Mouse (Mus musculus): ENCODE measurements around the gene Gm20662. TPM values are rescaled to one million over a fixed set of nuclear protein-coding genes. Genes with fewer than 3 reads are reported as not detected.

Gene Gm20662
- polyA plus RNA-seq, 1 experiment, result not detected

DNA sequence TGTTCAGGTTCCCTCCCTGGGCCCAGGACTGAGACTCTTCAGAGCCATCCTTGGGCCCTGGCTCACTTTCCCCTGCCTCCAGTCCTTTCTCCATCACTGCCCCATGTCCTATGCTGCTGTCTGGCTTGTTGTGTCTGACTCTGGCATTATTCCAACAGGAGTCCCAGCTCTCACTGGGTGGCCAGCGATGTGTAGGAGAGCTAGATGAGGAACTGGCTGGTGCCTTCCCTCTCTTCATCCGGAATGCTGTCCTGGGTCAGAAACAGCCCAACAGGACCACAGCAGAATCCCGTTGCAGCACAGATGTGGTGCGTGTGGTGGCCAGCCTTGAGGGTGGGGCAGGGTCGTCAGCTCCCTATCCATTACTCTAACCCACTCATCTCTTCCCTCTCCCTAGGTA lies 25.8 kb upstream of the Gm20662 start:
- H3K4me1 ChIP-seq (ENCODE audit: control insufficient read depth, insufficient read depth, low read length), result no peaks in the 10 kb centered on the region
- no peak overlapping the region for H3K4me3 ChIP-seq (ENCODE audit: insufficient read depth, low read depth, low read length)
- TF ChIP-seq POLR2A (IDR thresholded peaks at IDR 0.05; ENCODE audit: insufficient read depth, low read depth, low read length), result no peak
- no peak for TF ChIP-seq CTCF (IDR thresholded peaks at IDR 0.05; ENCODE audit: insufficient read depth, low read depth, low read length)
- no peak overlapping the region for H3K27ac ChIP-seq (ENCODE audit: insufficient read depth, low read depth, low read length)
- 87% methylated on average over 5 of the region's 5 CpGs for whole genome bisulfite sequencing

- no peak overlapping the region for H3K27ac ChIP-seq (ENCODE audit: insufficient read depth, low read depth, low read length)
- no peak overlapping the region for H3K4me3 ChIP-seq (ENCODE audit: insufficient read depth, low read depth, low read length)
- TF ChIP-seq POLR2A (IDR thresholded peaks at IDR 0.05; ENCODE audit: insufficient read depth, low read depth, low read length) (no peak), CTCF (IDR thresholded peaks at IDR 0.05; ENCODE audit: insufficient read depth, low read depth, low read length) (no peak)
- H3K4me1 ChIP-seq (ENCODE audit: control insufficient read depth, insufficient read depth, low read length), result 0 out of 2 replicates have a peak, but pooled peaks cover 6% of the 10 kb centered on the region
- WGBS, result 81% methylated on average over 8 of the region's 8 CpGs
Observed at GRCm38 (mm10) chr9:107971690-107972541, 24.2 kb upstream of the Gm20662 start.

DNA sequence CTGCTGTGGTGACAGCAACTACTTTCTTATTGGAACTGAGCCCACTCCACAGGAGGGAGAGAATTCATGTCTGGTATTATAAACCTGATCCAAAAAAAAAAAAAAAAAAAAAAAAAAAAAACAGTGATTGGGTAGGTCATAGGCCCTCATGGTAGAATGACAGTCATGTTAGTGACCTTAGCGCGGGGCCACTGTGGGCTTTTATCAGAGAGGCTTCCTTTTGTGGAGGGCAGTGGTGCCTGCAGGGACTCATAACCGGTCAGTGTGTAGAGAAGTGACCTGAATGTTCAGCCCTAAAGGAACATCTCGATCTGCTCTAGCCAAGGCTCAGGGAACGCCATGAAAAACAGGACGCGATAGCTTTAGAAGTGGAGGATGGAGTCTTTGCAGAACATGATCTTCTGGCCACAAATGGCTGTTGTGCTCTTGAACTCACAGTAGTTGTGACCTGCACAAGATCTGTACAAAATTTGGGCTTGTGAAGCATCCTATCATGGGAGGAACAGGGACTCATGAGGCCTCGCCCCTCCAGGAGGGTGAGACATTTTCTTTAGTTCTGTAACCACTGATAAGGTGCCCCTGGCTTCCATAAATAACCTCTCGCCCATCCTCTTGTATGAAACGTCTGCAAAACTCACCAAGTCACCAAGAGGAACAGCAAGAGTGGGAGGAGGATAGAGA lies 21.5 kb upstream of the Gm20662 start:
- H3K27ac ChIP-seq (ENCODE audit: insufficient read depth, low read depth, low read length), result no peak overlapping the region
- H3K4me3 ChIP-seq (ENCODE audit: insufficient read depth, low read depth, low read length), result no peak overlapping the region
- TF ChIP-seq CTCF (IDR thresholded peaks at IDR 0.05; ENCODE audit: insufficient read depth, low read depth, low read length), result no peak
- TF ChIP-seq POLR2A (IDR thresholded peaks at IDR 0.05; ENCODE audit: insufficient read depth, low read depth, low read length), result no peak
- 87% methylated on average over 10 of the region's 10 CpGs for WGBS
- H3K4me1 ChIP-seq (ENCODE audit: control insufficient read depth, insufficient read depth, low read length), result 0 out of 2 replicates have a peak, but pooled peaks cover 6% of the 10 kb centered on the region

DNA sequence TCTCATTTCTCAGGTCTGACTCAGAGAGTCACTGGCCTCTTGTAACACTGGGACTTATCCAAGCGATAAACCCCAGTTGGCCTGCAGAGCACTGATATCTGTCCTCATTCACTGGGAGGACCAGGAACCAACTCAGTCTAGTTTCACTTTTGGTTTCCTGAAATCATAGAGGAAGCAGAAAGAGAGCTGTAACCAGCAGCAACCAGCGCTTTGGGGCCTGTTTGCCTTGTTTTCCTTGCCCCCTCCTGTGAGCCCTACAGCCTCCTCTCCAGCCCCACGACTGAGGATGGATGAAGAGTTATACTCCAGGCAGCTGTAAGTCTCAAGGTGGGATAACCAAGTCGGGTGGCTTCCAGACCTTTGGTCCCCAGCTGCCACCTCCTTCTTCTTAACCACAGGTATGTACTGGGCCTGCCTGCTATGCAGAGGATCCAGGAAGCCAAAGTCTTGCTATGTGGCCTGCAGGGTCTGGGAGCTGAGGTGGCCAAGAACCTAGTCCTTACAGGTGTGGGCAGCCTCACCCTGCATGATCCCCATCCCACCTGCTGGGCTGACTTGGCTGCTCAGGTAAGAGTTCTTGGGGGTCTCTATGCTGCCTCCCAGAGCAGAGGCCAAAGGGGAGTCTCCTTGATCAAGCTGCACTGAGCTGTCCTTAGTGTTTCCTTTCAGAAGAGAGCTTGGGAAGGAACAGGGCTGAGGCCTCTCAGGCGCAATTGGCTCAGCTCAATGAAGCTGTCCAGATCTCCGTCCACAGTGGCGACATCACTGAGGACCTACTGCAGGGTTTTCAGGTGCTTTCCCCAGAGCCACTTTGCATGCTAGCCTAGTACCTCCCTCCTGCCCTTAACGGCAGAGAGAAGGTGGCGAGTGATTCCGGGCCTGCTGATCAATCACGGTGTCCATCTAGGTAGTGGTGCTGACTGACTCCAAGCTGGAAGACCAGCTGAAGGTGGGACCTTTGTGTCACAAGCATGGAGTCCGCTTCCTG lies 20.5 kb upstream of the Gm20662 start, which contains the start of gene Uba7:
Gene Uba7 (plus strand): TSS at position 107 of the 988 bp plus-strand sequence.
- no peak for TF ChIP-seq POLR2A (IDR thresholded peaks at IDR 0.05; ENCODE audit: insufficient read depth, low read depth, low read length)
- TF ChIP-seq CTCF (IDR thresholded peaks at IDR 0.05; ENCODE audit: insufficient read depth, low read depth, low read length), result no peak
- H3K4me3 ChIP-seq (ENCODE audit: insufficient read depth, low read depth, low read length), result peak within 1 kb of the TSS; percentile 6; the same call in 1 of the 2 replicates
- H3K4me1 ChIP-seq (ENCODE audit: control insufficient read depth, insufficient read depth, low read length), result 0 out of 2 replicates have a peak, but pooled peaks cover 6% of the 10 kb centered on the region
- no peak within 1 kb of the TSS for H3K27ac ChIP-seq (ENCODE audit: insufficient read depth, low read depth, low read length)
- WGBS, result 80% methylated on average over 12 of the region's 12 CpGs

DNA sequence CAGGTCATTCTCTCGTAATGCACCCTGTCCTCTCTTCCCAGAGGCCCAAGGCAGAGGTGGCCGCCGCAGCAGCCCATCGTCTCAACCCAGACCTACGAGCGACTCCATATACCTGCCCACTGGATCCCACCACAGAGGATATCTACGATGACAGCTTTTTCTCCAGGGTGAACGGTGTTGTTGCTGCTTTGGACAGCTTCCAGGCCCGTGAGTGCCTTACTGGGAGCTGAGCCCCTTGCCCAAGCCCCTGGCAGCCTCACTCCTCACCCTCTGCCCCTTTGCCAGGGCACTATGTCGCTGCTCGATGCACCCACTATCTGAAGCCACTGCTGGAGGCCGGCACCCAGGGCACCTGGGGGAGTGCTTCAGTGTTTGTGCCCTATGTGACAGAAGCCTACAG lies 17.3 kb upstream of the Gm20662 start:
- 93% methylated on average over 12 of the region's 12 CpGs for WGBS
- H3K4me1 ChIP-seq (ENCODE audit: control insufficient read depth, insufficient read depth, low read length), result peaks cover 31% of the 10 kb centered on the region
- TF ChIP-seq POLR2A (IDR thresholded peaks at IDR 0.05; ENCODE audit: insufficient read depth, low read depth, low read length), result no peak
- no peak for TF ChIP-seq CTCF (IDR thresholded peaks at IDR 0.05; ENCODE audit: insufficient read depth, low read depth, low read length)
- H3K27ac ChIP-seq (ENCODE audit: insufficient read depth, low read depth, low read length), result no peak overlapping the region
- H3K4me3 ChIP-seq (ENCODE audit: insufficient read depth, low read depth, low read length), result no peak overlapping the region

GRCm38 (mm10) chr9:107981684-107982605 lies 14.2 kb upstream of the Gm20662 start:
- Histone ChIP-seq H3K27ac (ENCODE audit: insufficient read depth, low read depth, low read length) (peak overlapping the region; percentile 27; the same call in 1 of the 2 replicates), H3K4me3 (ENCODE audit: insufficient read depth, low read depth, low read length) (no peak overlapping the region), H3K4me1 (ENCODE audit: control insufficient read depth, insufficient read depth, low read length) (peaks cover 39% of the 10 kb centered on the region)
- 46% methylated on average over 7 of the region's 7 CpGs for WGBS
- no peak for TF ChIP-seq POLR2A (IDR thresholded peaks at IDR 0.05; ENCODE audit: insufficient read depth, low read depth, low read length)
- TF ChIP-seq CTCF (IDR thresholded peaks at IDR 0.05; ENCODE audit: insufficient read depth, low read depth, low read length), result no peak

DNA sequence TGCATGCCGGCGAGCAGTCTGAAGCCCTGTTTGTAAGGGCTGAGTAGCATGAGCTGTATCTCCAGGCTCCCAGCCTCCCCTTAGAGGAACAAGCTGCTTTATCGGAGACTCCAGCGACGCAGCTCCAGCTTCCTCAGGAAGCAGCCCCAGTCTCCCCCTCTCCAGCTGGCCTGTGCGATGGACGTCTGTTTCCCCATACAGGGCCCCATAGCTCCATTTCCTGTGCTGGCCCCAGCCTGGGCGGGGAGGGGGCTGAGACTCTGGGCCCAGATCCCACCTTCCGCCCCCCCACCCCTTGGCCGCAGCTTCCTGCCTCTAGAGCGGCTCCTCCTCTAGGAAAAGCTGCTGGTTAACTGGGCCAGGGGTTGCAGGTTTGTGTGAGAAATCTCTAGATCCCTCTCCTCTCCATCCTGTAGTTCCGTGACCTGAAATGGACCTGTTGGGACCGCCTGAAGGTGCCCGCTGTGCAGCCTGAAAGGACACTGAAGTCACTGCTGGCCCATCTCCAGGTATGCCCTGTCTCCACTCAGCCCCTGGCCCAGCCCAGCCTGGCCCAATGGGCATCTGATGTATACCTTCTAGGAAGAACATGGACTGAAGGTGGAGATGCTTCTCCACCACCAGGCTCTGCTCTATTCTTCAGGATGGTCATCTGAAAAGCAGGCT lies 13.3 kb upstream of the Gm20662 start, which contains the start of gene Gm20661:
Gene Gm20661 (plus strand): TSS at position 378 of the 666 bp plus-strand sequence.
- TF ChIP-seq CTCF (IDR thresholded peaks at IDR 0.05; ENCODE audit: insufficient read depth, low read depth, low read length), result no peak
- no peak for TF ChIP-seq POLR2A (IDR thresholded peaks at IDR 0.05; ENCODE audit: insufficient read depth, low read depth, low read length)
- H3K4me3 ChIP-seq (ENCODE audit: insufficient read depth, low read depth, low read length), result no peak within 1 kb of the TSS
- WGBS, result 51% methylated on average over 14 of the region's 14 CpGs

More for the DNA sequence above, 13.3 kb upstream of the Gm20662 start, which contains the start of gene Gm20661:
- peaks cover 39% of the 10 kb centered on the region for H3K4me1 ChIP-seq (ENCODE audit: control insufficient read depth, insufficient read depth, low read length)
- peak within 1 kb of the TSS; percentile 69 for H3K27ac ChIP-seq (ENCODE audit: insufficient read depth, low read depth, low read length)
